Mouse (Mus musculus) limb, embryonic 13.5 days (tissue): ENCODE measurements around the gene Polr1d. TPM values are rescaled to one million over a fixed set of nuclear protein-coding genes. Genes with fewer than 3 reads are reported as not detected.

ENCODE experiments used
- ATAC-seq: fragments of 200-750 bp; cut with Nextera tagmentation; 2 replicates; pipeline ENCODE4 v1.8.0; 2017; ENCODE audit warnings: low read depth, moderate number of reproducible peaks, moderate TSS enrichment; ENCODE audit not compliant: low FRiP score
- H3K27ac ChIP-seq: fragments of 300-500 bp; sonication (generic); 2 replicates; pipeline ENCODE4 v1.5.1; 2015; ENCODE audit warnings: inconsistent platforms, mild to moderate bottlenecking, moderate library complexity
- H3K27me3 ChIP-seq: fragments of 300-500 bp; sonication (generic); 2 replicates; pipeline ENCODE4 v1.6.1; 2015; ENCODE audit warnings: mild to moderate bottlenecking, inconsistent platforms
- H3K36me3 ChIP-seq: fragments of 300-500 bp; sonication (generic); 2 replicates; pipeline ENCODE4 v1.6.1; 2015; ENCODE audit warnings: inconsistent platforms, mild to moderate bottlenecking, moderate library complexity
- H3K4me1 ChIP-seq: fragments of 300-500 bp; sonication (generic); 2 replicates; pipeline ENCODE4 v1.6.1; 2015; ENCODE audit warnings: inconsistent platforms
- H3K4me2 ChIP-seq: fragments of 300-500 bp; sonication (generic); replicated peaks from 2 replicates; pipeline ENCODE4 v1.6.1; 2015; ENCODE audit warnings: inconsistent platforms, mild to moderate bottlenecking, moderate library complexity
- H3K4me3 ChIP-seq: fragments of 300-500 bp; sonication (generic); 2 replicates; pipeline ENCODE4 v1.5.1; 2015; ENCODE audit warnings: moderate library complexity, mild to moderate bottlenecking, inconsistent platforms
- H3K9ac ChIP-seq: fragments of 300-500 bp; sonication (generic); 2 replicates; pipeline ENCODE4 v1.6.1; 2015; ENCODE audit warnings: mild to moderate bottlenecking, inconsistent platforms
- H3K9me3 ChIP-seq: fragments of 300-500 bp; sonication (generic); 2 replicates; pipeline ENCODE4 v1.6.1; 2016; ENCODE audit warnings: inconsistent platforms
- WGBS: fragments of 180-500 bp; shearing (Covaris S2); methylation state at CpG from one replicate; pipeline ENCODE4 v1.1.7; 2015; 5-methylcytosine and 5-hydroxymethylcytosine counted together
- polyA plus RNA-seq: library from polyadenylated mRNA; unstranded; fragments of >200 nt; fragmentation: Nextera tagmentation; extraction: Ambion mirVana; gene quantifications from 2 replicates; pipeline ENCODE4 v1.2.1, GENCODE M21; 2015

Gene Polr1d
- polyA plus RNA-seq, 1 experiment from 2014 or later = 125 TPM

DNA sequence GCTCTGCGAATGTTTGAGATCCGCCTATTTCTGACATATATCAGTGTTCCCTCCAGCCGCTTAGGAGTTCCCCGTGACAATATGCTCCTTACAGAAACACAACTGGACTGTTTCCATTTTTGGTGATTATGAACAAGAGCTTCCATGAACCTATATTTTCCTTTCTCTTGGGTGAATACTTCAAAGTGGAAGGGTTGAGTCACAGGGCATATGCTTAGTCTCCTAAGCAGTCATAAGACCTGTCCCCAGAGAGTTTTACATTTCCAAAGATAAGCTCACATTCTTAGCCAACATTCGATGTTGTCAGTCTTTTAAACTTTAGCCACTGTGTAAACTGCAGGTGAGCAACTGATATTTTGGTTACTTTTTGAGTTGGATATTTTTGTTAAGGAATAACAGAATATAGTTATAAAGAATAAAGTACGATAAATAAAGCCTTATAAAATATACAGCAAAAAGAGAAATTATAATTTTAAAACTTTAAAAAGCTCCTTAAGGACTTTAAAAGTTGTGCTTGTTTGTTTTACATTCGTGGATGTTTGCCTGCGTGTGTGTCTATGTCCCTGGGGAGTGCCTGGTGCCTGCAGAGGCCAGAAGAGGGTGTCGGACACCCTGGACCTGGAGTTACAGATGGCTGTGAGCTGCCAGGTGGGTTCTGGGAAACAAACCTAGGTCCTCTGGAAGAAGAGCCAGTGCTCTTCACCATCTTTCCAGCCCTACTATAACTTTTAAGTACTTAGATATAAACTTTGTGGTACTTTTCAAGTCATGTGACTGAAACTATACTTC, 19.0 kb upstream of the Polr1d start:
- WGBS = 78% methylated on average over 9 of the region's 9 CpGs
- no peak overlapping the region for H3K27ac ChIP-seq
- H3K9me3 ChIP-seq = no peaks in the 10 kb centered on the region
- H3K4me2 ChIP-seq = no peak overlapping the region
- ATAC-seq = no peak
- H3K9ac ChIP-seq = no peak overlapping the region
- peaks cover 3% of the 10 kb centered on the region; the same call in 1 of the 2 replicates for H3K4me1 ChIP-seq
- H3K4me3 ChIP-seq = no peak overlapping the region
- no peaks in the 10 kb centered on the region for H3K27me3 ChIP-seq
- no peaks in the 10 kb centered on the region for H3K36me3 ChIP-seq

DNA sequence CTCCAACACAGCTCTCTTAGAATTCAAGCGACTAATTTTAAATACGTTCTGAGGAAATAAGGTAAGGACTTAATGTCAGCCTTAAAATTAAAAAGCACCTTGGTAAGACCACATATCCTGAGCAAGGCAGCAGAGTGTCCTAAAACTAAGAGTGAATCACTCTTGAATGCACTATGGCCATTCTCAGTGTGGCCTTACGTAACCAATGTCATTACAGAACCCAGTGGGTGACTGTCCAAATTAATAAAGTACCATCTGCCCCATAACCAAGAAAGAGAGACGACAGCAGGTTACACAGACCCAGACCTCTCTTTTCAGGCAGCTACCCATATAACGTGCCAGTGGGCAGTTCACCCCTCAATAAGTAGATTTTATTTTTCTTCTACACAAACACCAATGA, 18.2 kb upstream of the Polr1d start:
- WGBS = 87% methylated on average over 5 of the region's 5 CpGs

DNA sequence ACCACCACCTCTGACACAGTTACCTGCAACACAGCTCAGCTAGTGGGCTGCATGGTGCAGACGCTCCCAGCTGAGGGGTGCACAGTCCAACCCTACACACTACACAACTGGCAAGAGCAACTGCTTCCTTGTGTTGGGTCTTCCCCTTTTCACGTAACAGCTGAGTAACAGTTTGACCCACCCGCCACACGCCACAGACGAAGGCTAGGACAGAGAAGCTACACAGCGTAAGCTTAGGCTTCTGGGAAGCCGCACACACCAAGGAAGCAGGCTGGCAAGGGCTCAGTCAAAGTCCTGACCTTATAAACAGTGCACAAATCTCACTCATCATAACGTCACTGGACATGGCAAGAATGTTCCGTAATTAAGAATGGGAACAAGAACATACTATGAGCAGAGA, 17.5 kb upstream of the Polr1d start:
- no peaks in the 10 kb centered on the region for H3K36me3 ChIP-seq
- no peaks in the 10 kb centered on the region for H3K27me3 ChIP-seq
- H3K4me1 ChIP-seq = peaks cover 3% of the 10 kb centered on the region; the same call in 1 of the 2 replicates
- H3K4me2 ChIP-seq = no peak overlapping the region
- H3K9ac ChIP-seq = no peak overlapping the region
- ATAC-seq = no peak; the same call in 1 of the 2 replicates
- H3K9me3 ChIP-seq = no peaks in the 10 kb centered on the region
- no peak overlapping the region for H3K27ac ChIP-seq
- 91% methylated on average over 9 of the region's 9 CpGs for WGBS
- H3K4me3 ChIP-seq = no peak overlapping the region

More for the DNA sequence above, 18.2 kb upstream of the Polr1d start:
- Histone ChIP-seq H3K36me3 (no peaks in the 10 kb centered on the region), H3K9me3 (no peaks in the 10 kb centered on the region), H3K4me3 (no peak overlapping the region), H3K27me3 (no peaks in the 10 kb centered on the region), H3K27ac (no peak overlapping the region), H3K4me1 (peaks cover 3% of the 10 kb centered on the region; the same call in 1 of the 2 replicates), H3K4me2 (no peak overlapping the region), H3K9ac (no peak overlapping the region)
- ATAC-seq = no peak

DNA sequence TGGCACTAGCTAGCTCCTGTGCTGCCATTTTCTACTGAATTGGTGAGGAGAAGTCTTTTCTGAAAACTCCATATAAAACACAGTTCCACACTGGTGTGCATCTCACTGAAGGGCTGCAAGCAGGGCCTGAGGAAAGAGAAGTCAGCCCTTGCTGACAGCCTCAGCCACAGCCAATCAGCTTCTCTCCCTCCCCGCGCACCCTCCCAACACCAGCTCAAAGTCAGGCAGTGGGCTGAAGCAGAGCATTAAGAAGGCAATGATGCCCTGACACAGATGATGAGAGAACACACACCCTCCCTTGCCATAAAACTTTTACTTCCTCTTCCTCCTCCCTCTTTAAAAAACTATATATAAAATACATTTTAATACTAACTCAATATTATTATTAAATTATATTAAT, 16.8 kb upstream of the Polr1d start:
- Histone ChIP-seq H3K27me3 (no peaks in the 10 kb centered on the region), H3K9me3 (no peaks in the 10 kb centered on the region), H3K36me3 (no peaks in the 10 kb centered on the region), H3K4me3 (no peak overlapping the region), H3K4me2 (no peak overlapping the region), H3K9ac (no peak overlapping the region), H3K4me1 (peaks cover 3% of the 10 kb centered on the region; the same call in 1 of the 2 replicates), H3K27ac (no peak overlapping the region)
- WGBS = 85% methylated on average over 2 of the region's 2 CpGs
- ATAC-seq = no peak

- Histone ChIP-seq H3K27ac (no peak overlapping the region), H3K27me3 (no peaks in the 10 kb centered on the region), H3K4me1 (no peaks in the 10 kb centered on the region), H3K36me3 (no peaks in the 10 kb centered on the region), H3K4me3 (no peak overlapping the region), H3K9ac (no peak overlapping the region), H3K4me2 (no peak overlapping the region), H3K9me3 (no peaks in the 10 kb centered on the region)
- no peak for ATAC-seq
- 60% methylated on average over 8 of the region's 8 CpGs for WGBS
Measured at GRCm38 (mm10) chr5:147063215-147063661, 13.6 kb upstream of the Polr1d start.

- no peaks in the 10 kb centered on the region for H3K9me3 ChIP-seq
- H3K4me1 ChIP-seq = peaks cover 4% of the 10 kb centered on the region; the same call in 1 of the 2 replicates
- no peak overlapping the region for H3K4me3 ChIP-seq
- H3K9ac ChIP-seq = no peak overlapping the region
- WGBS = 66% methylated on average over 4 of the region's 4 CpGs
- no peak for ATAC-seq
- H3K27ac ChIP-seq = no peak overlapping the region
- H3K36me3 ChIP-seq = no peaks in the 10 kb centered on the region
- H3K27me3 ChIP-seq = no peaks in the 10 kb centered on the region
- no peak overlapping the region for H3K4me2 ChIP-seq
Measured at GRCm38 (mm10) chr5:147066129-147066528, 10.7 kb upstream of the Polr1d start.

DNA sequence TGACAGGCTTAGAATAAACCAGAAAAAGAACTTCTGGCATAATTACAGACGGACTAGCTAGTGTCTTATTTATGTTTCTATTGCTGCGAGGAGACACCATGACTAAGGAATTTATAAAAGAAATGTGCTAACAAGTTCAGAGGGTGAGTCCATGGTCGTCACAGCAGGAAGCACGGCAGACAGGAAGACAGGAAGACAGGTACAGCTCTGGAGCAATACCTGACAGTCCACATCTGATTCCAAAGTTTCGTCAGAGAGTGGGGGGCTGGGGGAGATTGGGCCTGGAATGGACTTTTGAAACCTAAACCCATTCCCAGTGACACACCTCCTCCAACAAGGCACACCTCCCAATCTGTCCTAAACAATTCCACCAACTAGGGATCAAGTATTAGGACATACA, 9.9 kb upstream of the Polr1d start:
- Histone ChIP-seq H3K9me3 (no peaks in the 10 kb centered on the region), H3K36me3 (no peaks in the 10 kb centered on the region), H3K4me1 (peaks cover 4% of the 10 kb centered on the region; the same call in 1 of the 2 replicates), H3K27ac (no peak overlapping the region), H3K9ac (no peak overlapping the region), H3K4me2 (no peak overlapping the region), H3K4me3 (no peak overlapping the region), H3K27me3 (no peaks in the 10 kb centered on the region)
- ATAC-seq = no peak
- WGBS = 61% methylated on average over 5 of the region's 5 CpGs

DNA sequence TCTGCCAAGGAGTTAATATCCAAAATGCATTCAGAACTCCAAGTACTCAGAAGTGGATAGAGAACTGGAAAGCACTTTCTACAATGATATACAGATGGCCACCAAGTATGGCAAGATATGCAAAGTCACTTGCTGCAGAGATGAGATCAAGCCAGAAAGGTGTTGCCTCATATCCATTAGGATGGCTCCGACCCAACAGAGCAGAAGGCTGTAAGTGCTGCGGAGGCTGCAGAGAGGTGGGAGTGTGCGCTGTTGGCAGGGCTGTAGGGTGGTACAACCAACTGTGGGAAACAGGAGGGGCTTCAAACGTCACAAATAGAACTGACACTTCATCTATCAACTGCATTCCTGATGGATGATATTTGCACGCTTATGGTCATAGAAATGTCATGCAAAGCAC, 8.0 kb upstream of the Polr1d start:
- Histone ChIP-seq H3K27ac (no peak overlapping the region), H3K9ac (no peak overlapping the region), H3K36me3 (no peaks in the 10 kb centered on the region), H3K4me3 (no peak overlapping the region), H3K27me3 (no peaks in the 10 kb centered on the region), H3K4me1 (peaks cover 4% of the 10 kb centered on the region; the same call in 1 of the 2 replicates), H3K4me2 (no peak overlapping the region), H3K9me3 (no peaks in the 10 kb centered on the region)
- 77% methylated on average over 5 of the region's 5 CpGs for WGBS
- ATAC-seq = no peak

DNA sequence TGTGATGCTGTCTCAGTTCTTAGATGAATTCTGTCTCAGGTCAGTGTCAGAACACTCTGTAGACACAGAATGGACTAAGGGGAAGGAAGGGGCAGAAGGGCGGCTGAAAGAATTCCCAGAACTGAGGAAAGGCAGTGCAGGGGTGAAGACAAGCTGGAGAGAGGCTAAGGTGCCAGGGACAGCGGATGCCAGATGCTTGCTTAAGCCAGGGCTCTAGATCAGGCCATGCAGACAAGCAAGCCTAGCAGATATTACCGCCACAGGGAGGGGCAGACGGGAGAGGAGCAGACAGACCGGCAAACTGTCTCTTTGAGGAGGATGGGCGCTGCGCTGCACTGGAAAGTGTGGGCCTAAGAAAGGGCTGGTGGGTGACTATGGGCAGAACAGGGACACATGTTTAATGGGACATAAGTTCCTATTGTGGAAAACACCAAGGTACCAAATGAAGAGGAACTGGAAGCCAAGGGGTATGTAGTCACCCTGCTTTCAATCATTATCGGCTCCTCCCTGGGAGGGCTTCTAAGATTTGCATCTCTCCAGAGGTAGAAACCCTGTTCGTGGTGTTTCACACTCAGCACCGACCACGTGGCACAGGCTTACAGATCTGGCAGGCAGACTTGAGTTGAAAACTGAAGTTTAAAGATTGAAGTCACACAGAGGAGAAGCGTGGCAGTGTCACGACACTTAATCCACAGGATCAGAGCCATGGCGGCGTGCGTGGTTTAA, 5.9 kb upstream of the Polr1d start:
- WGBS = 71% methylated on average over 16 of the region's 16 CpGs
- Histone ChIP-seq H3K9me3 (no peaks in the 10 kb centered on the region), H3K4me2 (no peak overlapping the region), H3K4me3 (no peak overlapping the region), H3K36me3 (no peaks in the 10 kb centered on the region), H3K4me1 (peaks cover 14% of the 10 kb centered on the region), H3K27me3 (no peaks in the 10 kb centered on the region), H3K9ac (no peak overlapping the region), H3K27ac (no peak overlapping the region)
- no peak for ATAC-seq

GRCm38 (mm10) chr5:147071886-147072285, 5.0 kb upstream of the Polr1d start:
- H3K36me3 ChIP-seq = no peaks in the 10 kb centered on the region

DNA sequence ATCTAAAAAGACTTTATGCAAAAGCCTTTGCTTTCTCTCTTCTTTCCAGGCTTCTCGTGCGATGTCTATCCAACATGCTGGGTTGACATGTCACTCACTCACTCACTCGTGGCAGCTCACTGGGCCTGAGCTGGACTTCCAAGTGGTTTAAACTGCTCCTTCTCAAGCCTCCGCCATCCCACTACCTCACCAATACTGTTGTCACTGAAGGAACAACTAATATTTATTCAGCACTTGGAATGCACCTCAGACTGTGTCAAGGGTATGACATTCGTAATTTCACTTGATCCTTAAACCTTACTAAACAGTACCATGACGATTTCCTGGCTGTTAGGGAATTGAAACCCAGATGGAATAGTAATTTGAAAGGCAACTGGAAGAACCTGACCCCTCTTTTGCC, 3.0 kb upstream of the Polr1d start:
- WGBS = 88% methylated on average over 6 of the region's 6 CpGs
- no peak overlapping the region for H3K9ac ChIP-seq
- H3K4me1 ChIP-seq = peaks cover 24% of the 10 kb centered on the region
- no peaks in the 10 kb centered on the region for H3K27me3 ChIP-seq
- no peak overlapping the region for H3K4me2 ChIP-seq
- H3K27ac ChIP-seq = no peak overlapping the region
- H3K4me3 ChIP-seq = no peak overlapping the region
- H3K9me3 ChIP-seq = no peaks in the 10 kb centered on the region
- ATAC-seq = no peak
- 0 out of 2 replicates have a peak, but pooled peaks cover 3% of the 10 kb centered on the region for H3K36me3 ChIP-seq

More at GRCm38 (mm10) chr5:147071886-147072285, 5.0 kb upstream of the Polr1d start:
- WGBS = 70% methylated on average over 4 of the region's 4 CpGs
- H3K9ac ChIP-seq = no peak overlapping the region
- H3K9me3 ChIP-seq = no peaks in the 10 kb centered on the region
- no peak overlapping the region for H3K27ac ChIP-seq
- H3K4me1 ChIP-seq = peaks cover 14% of the 10 kb centered on the region
- no peaks in the 10 kb centered on the region for H3K27me3 ChIP-seq
- no peak overlapping the region for H3K4me3 ChIP-seq
- H3K4me2 ChIP-seq = no peak overlapping the region
- ATAC-seq = no peak
